Mouse (Mus musculus): Measurements from ENCODE around the gene E2f1.

Gene E2f1

DNA sequence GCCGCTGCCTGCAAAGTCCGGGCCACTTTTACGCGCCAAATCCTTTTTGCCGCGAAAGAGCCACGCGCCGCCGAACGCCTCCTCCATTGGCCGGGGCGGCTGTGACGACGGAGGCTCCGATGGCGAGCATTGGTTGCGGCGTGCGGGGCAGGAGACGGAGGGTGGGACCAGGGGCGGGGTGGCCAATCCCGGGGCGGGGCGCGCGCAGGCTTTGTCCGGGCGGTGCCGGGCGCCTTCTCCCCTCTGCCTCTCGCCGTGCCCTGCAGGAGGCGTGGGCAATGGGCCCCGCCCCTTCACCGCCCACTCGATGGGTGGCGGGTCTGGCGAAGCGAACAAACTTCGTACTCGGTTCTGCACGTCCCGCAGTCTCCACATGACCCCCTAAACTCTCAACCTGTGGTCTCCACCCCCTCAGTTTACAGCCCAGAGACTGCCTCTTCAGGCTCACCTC lies at the start of gene E2f1:
E2f1 (minus strand) TSS at position 57 of the 451 bp plus-strand sequence.
- peak; percentile 96 for DNase-seq (ENCODE audit: low read depth, low spot score)
- Histone ChIP-seq H3K27me3 (ENCODE audit: control insufficient read depth, insufficient read depth, low read length, poor library complexity, severe bottlenecking) (no peaks in the 10 kb centered on the region), H3K36me3 (ENCODE audit: control insufficient read depth, insufficient read depth, low read length, poor library complexity, severe bottlenecking) (no peaks in the 10 kb centered on the region)

GRCm38 (mm10) chr2:154617061-154617460 lies 47.4 kb upstream of the E2f1 start:
- Histone ChIP-seq H3K27me3 (ENCODE audit: control insufficient read depth, insufficient read depth, low read length, poor library complexity, severe bottlenecking) (no peaks in the 10 kb centered on the region), H3K36me3 (ENCODE audit: control insufficient read depth, insufficient read depth, low read length, poor library complexity, severe bottlenecking) (no peaks in the 10 kb centered on the region)
- no peak for DNase-seq (ENCODE audit: low read depth, low spot score)

DNA sequence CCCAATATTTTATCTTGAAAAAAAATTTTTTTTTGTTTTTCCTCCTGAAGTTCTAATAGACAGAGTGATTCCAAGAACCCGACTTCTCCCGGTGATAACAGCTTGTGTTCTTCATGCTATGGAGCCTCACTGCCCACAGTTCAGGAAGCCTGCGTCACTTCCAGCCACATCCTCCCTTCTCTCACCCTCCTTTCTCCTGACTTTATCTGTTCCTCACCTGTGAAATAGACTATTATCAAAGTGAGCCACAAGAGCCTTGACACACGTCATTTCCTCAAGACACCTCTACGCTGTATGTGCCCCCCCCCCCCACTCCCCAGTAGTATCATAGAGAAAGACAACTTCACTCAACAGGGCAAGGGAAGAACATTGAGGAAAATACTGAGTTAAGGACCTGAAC lies 46.0 kb upstream of the E2f1 start:
- Histone ChIP-seq H3K36me3 (ENCODE audit: control insufficient read depth, insufficient read depth, low read length, poor library complexity, severe bottlenecking) (no peaks in the 10 kb centered on the region), H3K27me3 (ENCODE audit: control insufficient read depth, insufficient read depth, low read length, poor library complexity, severe bottlenecking) (no peaks in the 10 kb centered on the region)
- no peak for DNase-seq (ENCODE audit: low read depth, low spot score)

- no peak for DNase-seq (ENCODE audit: low read depth, low spot score)
- Histone ChIP-seq H3K27me3 (ENCODE audit: control insufficient read depth, insufficient read depth, low read length, poor library complexity, severe bottlenecking) (no peaks in the 10 kb centered on the region), H3K36me3 (ENCODE audit: control insufficient read depth, insufficient read depth, low read length, poor library complexity, severe bottlenecking) (no peaks in the 10 kb centered on the region)
Measured at GRCm38 (mm10) chr2:154614841-154615576, 45.3 kb upstream of the E2f1 start.

GRCm38 (mm10) chr2:154613118-154614115 lies 43.7 kb upstream of the E2f1 start, which contains the start of the genes Zfp341 and 4930519P11Rik:
TSS of gene Zfp341 (plus strand) at chr2:154613297.
TSS of gene 4930519P11Rik (minus strand) at chr2:154613437.
- DNase-seq (ENCODE audit: low read depth, low spot score), result peak; percentile 93
- no peaks in the 10 kb centered on the region for H3K27me3 ChIP-seq (ENCODE audit: control insufficient read depth, insufficient read depth, low read length, poor library complexity, severe bottlenecking)
- H3K36me3 ChIP-seq (ENCODE audit: control insufficient read depth, insufficient read depth, low read length, poor library complexity, severe bottlenecking), result no peaks in the 10 kb centered on the region

DNA sequence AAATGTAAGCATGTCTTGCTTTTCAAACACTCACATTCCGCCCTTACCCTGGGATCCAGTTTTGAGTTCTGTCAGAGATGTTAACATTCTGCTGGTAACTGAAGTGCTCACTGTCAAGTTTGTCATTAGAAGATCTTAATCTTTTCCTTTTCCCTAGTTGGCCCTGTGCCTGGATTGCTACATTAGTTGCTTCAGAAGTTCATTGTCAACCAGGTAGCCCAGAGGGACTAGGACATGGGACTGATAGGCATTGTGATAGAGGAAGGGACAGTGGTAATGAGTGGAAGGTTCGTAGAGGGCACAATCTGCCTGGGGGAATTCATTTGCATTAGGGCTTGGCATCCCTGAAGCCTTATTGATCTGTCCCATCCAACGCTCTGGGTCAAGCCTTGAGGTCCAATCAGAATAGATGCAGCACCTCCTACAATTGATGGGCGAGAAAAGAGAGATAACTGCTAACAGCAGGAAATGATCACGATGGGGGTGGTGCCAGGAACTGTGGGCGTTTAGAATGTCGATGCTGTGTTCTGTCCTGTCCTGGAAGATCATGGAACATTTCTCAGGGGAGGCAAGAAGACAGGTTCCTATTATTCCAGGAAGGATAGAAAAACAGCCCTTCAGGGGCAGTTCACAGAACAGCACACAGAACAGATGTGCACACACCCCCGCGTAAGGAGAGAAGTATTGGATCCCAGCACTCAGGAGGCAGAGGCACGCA lies 39.5 kb upstream of the E2f1 start:
- no peaks in the 10 kb centered on the region for H3K27me3 ChIP-seq (ENCODE audit: control insufficient read depth, insufficient read depth, low read length, poor library complexity, severe bottlenecking)
- DNase-seq (ENCODE audit: low read depth, low spot score), result no peak
- no peaks in the 10 kb centered on the region for H3K36me3 ChIP-seq (ENCODE audit: control insufficient read depth, insufficient read depth, low read length, poor library complexity, severe bottlenecking)

- Histone ChIP-seq H3K27me3 (ENCODE audit: control insufficient read depth, insufficient read depth, low read length, poor library complexity, severe bottlenecking) (no peaks in the 10 kb centered on the region), H3K36me3 (ENCODE audit: control insufficient read depth, insufficient read depth, low read length, poor library complexity, severe bottlenecking) (no peaks in the 10 kb centered on the region)
- no peak for DNase-seq (ENCODE audit: low read depth, low spot score)
Measured at GRCm38 (mm10) chr2:154606965-154607364, 37.3 kb upstream of the E2f1 start.

DNA sequence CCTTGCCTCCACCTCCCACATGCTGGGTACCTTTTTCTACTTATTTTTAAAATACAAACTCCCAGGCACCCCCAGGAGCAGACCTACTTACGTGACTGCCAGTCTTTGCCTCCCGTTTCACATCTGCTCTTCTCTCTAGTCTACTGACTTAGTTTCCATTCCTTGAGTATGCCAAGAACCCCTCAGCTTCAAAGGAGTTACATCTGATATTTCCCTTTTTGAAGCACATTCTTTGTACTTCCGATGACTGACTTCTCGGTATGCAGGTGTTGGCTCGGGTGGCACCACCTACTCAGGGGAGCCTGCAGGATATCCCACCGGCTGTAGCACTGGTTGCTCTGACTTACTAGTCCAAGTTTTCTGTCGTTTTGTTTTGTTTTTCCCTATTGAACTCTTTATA lies 34.5 kb upstream of the E2f1 start:
- Histone ChIP-seq H3K36me3 (ENCODE audit: control insufficient read depth, insufficient read depth, low read length, poor library complexity, severe bottlenecking) (no peaks in the 10 kb centered on the region), H3K27me3 (ENCODE audit: control insufficient read depth, insufficient read depth, low read length, poor library complexity, severe bottlenecking) (no peaks in the 10 kb centered on the region)
- peak; percentile 45 for DNase-seq (ENCODE audit: low read depth, low spot score)

- H3K27me3 ChIP-seq (ENCODE audit: control insufficient read depth, insufficient read depth, low read length, poor library complexity, severe bottlenecking), result no peaks in the 10 kb centered on the region
- H3K36me3 ChIP-seq (ENCODE audit: control insufficient read depth, insufficient read depth, low read length, poor library complexity, severe bottlenecking), result no peaks in the 10 kb centered on the region
- DNase-seq (ENCODE audit: low read depth, low spot score), result peak; percentile 98
Measured at GRCm38 (mm10) chr2:154603638-154604153, 34.0 kb upstream of the E2f1 start, which contains the start of gene Pxmp4. TSS of gene Pxmp4 (minus strand) at chr2:154603708.

- Histone ChIP-seq H3K36me3 (ENCODE audit: control insufficient read depth, insufficient read depth, low read length, poor library complexity, severe bottlenecking) (no peaks in the 10 kb centered on the region), H3K27me3 (ENCODE audit: control insufficient read depth, insufficient read depth, low read length, poor library complexity, severe bottlenecking) (no peaks in the 10 kb centered on the region)
- DNase-seq (ENCODE audit: low read depth, low spot score), result no peak
Measured at GRCm38 (mm10) chr2:154603007-154603637, 33.4 kb upstream of the E2f1 start.

- DNase-seq (ENCODE audit: low read depth, low spot score), result no peak
- no peaks in the 10 kb centered on the region for H3K36me3 ChIP-seq (ENCODE audit: control insufficient read depth, insufficient read depth, low read length, poor library complexity, severe bottlenecking)
- H3K27me3 ChIP-seq (ENCODE audit: control insufficient read depth, insufficient read depth, low read length, poor library complexity, severe bottlenecking), result no peaks in the 10 kb centered on the region
Measured at GRCm38 (mm10) chr2:154601324-154601723, 31.6 kb upstream of the E2f1 start.

GRCm38 (mm10) chr2:154600586-154600985 lies 30.9 kb upstream of the E2f1 start:
- DNase-seq (ENCODE audit: low read depth, low spot score), result no peak
- Histone ChIP-seq H3K36me3 (ENCODE audit: control insufficient read depth, insufficient read depth, low read length, poor library complexity, severe bottlenecking) (no peaks in the 10 kb centered on the region), H3K27me3 (ENCODE audit: control insufficient read depth, insufficient read depth, low read length, poor library complexity, severe bottlenecking) (no peaks in the 10 kb centered on the region)

DNA sequence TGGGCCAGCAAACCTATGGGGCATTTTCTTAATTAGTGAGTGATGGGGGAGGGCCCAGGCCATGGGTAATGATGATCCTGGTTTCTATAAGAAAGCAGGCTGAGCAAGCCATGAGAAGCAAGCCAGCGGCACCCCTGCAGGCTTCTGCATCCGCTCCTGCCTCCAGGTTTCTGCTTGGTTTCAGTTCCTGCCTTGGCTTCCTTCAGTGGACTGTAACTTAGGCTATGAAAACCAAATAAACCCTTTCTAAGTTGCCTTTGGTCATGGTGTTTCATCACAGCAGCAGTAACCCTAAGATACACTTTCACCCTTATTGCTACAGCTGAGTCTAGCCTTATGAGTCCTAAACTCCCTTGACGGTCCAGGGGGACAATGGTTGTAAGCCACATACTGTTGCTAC lies 27.7 kb upstream of the E2f1 start:
- no peaks in the 10 kb centered on the region; the same call in 1 of the 2 replicates for H3K36me3 ChIP-seq (ENCODE audit: control insufficient read depth, insufficient read depth, low read length, poor library complexity, severe bottlenecking)
- peak; percentile 44 for DNase-seq (ENCODE audit: low read depth, low spot score)
- no peaks in the 10 kb centered on the region for H3K27me3 ChIP-seq (ENCODE audit: control insufficient read depth, insufficient read depth, low read length, poor library complexity, severe bottlenecking)

DNA sequence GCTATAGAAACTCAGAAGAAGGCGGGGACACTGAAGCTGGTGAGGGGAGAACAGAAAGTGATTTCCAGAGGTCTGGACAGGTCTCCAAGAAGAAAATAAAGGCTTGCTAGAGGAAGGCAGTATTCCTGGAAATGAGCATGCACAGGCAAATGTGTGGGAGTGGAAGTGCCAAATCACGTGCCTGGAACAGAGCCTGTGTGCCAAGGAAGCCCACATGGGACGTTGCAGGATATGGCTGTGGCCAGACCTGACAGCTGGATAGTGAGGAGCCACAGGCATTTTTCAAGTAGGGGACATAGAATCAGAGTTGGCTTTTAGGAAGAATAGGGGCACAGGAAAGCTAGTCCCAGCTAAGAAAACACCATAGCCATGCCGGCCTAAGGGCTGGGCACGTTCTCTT lies 26.1 kb upstream of the E2f1 start:
- no peaks in the 10 kb centered on the region for H3K27me3 ChIP-seq (ENCODE audit: control insufficient read depth, insufficient read depth, low read length, poor library complexity, severe bottlenecking)
- no peak for DNase-seq (ENCODE audit: low read depth, low spot score)
- H3K36me3 ChIP-seq (ENCODE audit: control insufficient read depth, insufficient read depth, low read length, poor library complexity, severe bottlenecking), result no peaks in the 10 kb centered on the region; the same call in 1 of the 2 replicates
